Mouse (Mus musculus) mammary gland, adult 2 months (tissue): ENCODE results near the gene Xiap. TPM values are rescaled to one million over a fixed set of nuclear protein-coding genes. Genes with fewer than 3 reads are reported as not detected.

ENCODE experiments used
- polyA plus RNA-seq: library from polyadenylated mRNA; depleted of rRNA; stranded (reverse); fragments of >200 nt; gene quantifications from 2 replicates; pipeline ENCODE4 v1.2.3, GENCODE M21; 2012; ENCODE audit warnings: low replicate concordance; rRNA removed

Xiap gene
- polyA plus RNA-seq, result 7.3 and 10.8 TPM in 2 replicates

DNA sequence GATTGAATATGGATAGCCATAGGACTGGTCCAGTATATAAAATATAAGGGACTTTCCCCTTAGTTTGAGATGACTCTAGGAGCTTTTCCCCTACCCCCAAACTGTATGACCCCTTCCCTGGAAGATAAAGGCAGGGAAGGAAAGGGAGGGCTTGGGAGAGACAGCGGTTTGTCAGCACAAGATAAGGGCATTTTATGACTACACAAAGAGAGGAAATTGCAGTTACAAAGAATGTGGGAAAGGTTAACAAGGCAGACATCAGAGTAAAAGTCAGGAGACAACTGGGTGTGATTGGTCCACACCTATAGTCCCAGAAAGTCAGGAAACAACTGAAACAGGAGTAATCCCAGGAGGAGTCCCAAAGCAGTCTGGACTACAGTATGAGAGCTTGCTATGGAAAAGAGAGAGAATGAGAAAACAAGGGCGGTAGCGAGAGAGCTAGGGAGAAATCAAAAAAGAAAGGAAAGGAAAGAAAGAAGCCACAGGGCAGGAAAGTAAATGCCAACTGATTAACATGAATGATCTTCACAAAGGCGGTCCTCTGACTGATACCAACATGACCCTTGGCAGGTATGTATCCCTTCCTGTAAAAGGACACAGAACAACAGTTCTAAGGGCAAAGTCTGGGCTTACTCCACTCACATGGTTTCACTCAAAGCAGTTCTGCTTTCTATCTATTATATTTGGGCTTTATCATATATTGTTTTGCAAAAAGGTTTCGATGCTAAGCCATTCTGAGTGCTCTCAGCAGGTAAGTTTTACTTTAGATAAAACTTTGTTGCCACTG lies at the start of gene Xiap:
Gene Xiap, plus strand, starts transcription at position 398 of the 787 bp plus-strand sequence.

DNA sequence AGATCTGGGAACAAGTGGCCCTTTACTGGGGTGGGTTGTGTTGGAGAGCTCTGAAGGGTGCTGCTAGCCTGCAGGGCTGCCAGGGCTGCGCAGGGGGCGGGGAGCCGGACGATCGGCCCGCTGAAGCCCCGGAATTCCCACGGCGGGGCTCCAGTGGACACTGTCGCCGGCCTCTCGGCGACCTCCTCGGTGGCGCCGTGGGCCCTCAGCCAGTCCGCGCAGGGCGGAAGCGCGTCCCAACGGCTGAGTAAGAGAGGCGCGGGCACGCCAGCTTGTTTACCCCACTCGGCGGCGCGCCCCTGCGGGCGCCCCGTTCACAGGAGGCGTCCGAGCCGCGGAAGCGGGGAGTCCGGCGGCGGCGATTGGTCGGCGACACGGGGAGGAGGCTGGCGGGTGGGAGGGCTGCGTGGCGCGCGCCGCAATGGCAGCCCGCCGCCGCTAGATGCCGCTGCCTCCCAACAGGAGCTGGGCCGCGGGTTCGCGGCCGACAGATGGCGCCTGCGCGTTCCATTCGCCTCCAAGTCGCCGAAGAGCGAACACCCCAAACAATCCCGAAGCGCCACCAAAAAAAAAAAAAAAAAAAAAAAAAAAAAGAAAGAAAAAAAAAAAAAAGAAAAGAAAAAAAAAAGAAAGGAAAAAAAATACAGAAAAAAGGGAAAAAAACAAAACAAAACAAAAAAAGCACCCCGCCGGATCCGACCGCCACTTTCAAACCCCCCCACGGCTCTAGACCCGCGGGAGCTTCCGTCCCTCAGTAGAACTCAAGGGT lies 89.5 kb downstream of the Xiap start, which contains the start of gene Stag2:
Gene Stag2, plus strand, starts transcription at position 530 of the 769 bp plus-strand sequence.

Other genes starting within 250 kb of the Xiap start
- 5.0 and 11.8 TPM in 2 replicates for gene Thoc2, start 139.0 kb upstream of the Xiap start, polyA plus RNA-seq
- 4.0 and 13.0 TPM in 2 replicates for gene Stag2, start 89.6 kb downstream of the Xiap start, polyA plus RNA-seq